Mouse (Mus musculus): ENCODE measurements around the gene Cdh26. TPM values are rescaled to one million over a fixed set of nuclear protein-coding genes. Genes with fewer than 3 reads are reported as not detected.

Gene Cdh26
- not detected for polyA plus RNA-seq (2014; fragmentation: Illumina TruSeq; extraction: RNeasy Lipid Tissue Mini Kit (QIAGEN cat#74804); ENCODE audit: low read depth, low replicate concordance)

GRCm38 (mm10) chr2:178430231-178430630 is at the start of gene Cdh26:
TSS of gene Cdh26 (plus strand) at chr2:178430531.

GRCm38 (mm10) chr2:178407053-178407815 is 23.1 kb upstream of the Cdh26 start, which contains the start of gene Sycp2:
TSS of gene Sycp2 (minus strand) at chr2:178407685.

GRCm38 (mm10) chr2:178414261-178415149 is 15.8 kb upstream of the Cdh26 start, which contains the start of the genes Ppp1r3d and Fam217b:
TSS of gene Ppp1r3d (minus strand) at chr2:178414472.
TSS of gene Fam217b (plus strand) at chr2:178414524.

Other genes with a start within 250 kb of the Cdh26 start
- gene Sycp2, start 22.8 kb upstream of the Cdh26 start, polyA plus RNA-seq (2014; fragmentation: Illumina TruSeq; extraction: RNeasy Lipid Tissue Mini Kit (QIAGEN cat#74804); ENCODE audit: low read depth, low replicate concordance): 0.23 TPM
- 5.1 TPM for gene Ppp1r3d, start 16.1 kb upstream of the Cdh26 start, polyA plus RNA-seq (2014; fragmentation: Illumina TruSeq; extraction: RNeasy Lipid Tissue Mini Kit (QIAGEN cat#74804); ENCODE audit: low read depth, low replicate concordance)
- 5.3 TPM for gene Fam217b, start 16.0 kb upstream of the Cdh26 start, polyA plus RNA-seq (2014; fragmentation: Illumina TruSeq; extraction: RNeasy Lipid Tissue Mini Kit (QIAGEN cat#74804); ENCODE audit: low read depth, low replicate concordance)